Mouse (Mus musculus) cerebellum, adult 11 months (tissue): ENCODE data around the gene Foxk2.

Experiments used
- DNase-seq: peaks from one replicate; pipeline ENCODE4 v3.0.0; 2022

Foxk2 gene

GRCm38 (mm10) chr11:121259160-121260100 lies at the start of gene Foxk2:
Gene Foxk2, plus strand, starts transcription at chr11:121259990.
- DNase-seq: peak; percentile 92

- no peak for DNase-seq
These were observed 43.0 kb upstream of the Foxk2 start for GRCm38 (mm10) chr11:121216831-121217230.

DNA sequence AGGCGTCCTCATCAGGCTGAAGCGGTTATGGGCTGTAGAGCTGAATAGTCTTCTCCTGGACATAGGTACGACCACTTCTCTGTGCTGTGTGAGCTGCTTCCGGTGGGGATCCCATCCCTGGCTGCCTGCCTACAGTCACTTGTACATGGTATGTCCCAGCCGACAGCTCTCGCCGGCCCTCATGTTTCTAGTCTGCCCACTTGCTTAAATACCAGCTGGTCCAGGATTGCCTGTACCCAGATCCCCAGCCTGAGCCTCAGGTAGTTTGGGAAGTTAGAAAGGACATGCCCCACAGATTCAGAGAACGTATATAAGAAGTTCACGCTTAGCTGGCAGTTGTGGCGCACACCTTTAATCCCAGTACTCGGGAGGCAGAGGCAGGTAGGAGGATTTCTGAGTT lies 40.0 kb upstream of the Foxk2 start:
- no peak for DNase-seq

DNA sequence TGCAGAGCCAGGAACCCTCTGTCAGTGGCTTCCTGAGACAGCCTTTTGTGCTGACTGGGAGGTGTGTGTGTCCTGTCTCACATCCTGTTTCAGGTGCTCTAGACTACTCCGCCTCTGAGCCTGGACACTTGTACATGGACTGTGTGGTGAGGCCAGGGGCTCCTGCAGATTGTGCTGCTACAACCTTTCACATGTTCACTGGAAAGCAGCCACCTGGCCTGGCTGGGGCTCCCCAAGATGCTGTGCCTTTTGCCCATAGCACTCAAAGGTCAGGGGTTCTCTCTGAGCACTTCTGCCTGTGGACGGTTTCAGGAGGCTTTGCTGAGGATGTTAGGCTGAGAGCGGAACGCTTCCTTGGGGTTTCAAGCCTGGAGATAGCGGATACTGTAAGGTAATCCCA lies 39.0 kb upstream of the Foxk2 start:
- DNase-seq: no peak

GRCm38 (mm10) chr11:121221321-121222010 lies 38.3 kb upstream of the Foxk2 start:
- peak; percentile 61 for DNase-seq

DNA sequence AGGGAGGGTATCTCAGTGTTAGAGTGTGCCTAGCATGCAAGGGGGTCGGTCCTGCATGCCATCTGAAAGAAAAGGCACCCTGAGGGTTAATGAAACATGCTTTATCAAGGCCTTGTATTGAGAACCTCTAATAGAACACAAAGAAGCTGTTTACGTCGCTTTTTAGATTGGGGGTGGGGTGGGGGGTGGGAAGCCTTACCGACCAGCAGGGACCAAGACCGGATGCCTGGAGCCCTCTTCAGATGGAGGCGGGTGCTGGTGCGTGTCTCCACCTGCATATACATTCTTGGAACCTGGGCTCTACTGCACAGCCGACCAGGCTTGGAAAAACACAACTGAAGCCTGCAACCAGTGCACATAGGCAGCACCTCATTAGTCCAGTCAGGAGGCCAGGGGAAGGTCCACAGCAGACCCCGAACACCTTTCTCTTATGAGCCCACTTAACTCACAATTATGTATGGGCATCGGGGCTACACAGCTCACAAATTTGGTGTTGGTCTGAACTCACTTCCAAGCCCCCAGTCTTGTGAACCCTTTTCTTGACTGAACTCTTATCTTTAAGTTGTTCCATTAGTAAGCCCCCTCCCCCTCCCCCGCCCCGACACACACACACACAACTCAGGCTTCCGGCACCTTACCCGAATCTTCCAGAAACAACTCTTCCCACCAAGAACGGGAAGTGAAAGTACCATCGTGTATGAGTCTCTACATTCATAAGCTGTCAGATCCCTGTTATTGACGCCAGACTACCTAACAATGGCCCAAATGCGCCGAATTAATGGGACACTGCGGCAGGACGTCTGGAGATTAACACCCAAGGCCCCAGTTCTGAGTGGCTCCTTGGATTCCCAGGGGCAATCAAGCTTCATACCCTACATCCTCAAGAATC lies 31.4 kb upstream of the Foxk2 start:
- no peak for DNase-seq

GRCm38 (mm10) chr11:121229018-121229439 lies 30.8 kb upstream of the Foxk2 start, which contains the start of gene Cybc1:
Gene Cybc1, minus strand, starts transcription at chr11:121229322.
- peak; percentile 62 for DNase-seq

DNA sequence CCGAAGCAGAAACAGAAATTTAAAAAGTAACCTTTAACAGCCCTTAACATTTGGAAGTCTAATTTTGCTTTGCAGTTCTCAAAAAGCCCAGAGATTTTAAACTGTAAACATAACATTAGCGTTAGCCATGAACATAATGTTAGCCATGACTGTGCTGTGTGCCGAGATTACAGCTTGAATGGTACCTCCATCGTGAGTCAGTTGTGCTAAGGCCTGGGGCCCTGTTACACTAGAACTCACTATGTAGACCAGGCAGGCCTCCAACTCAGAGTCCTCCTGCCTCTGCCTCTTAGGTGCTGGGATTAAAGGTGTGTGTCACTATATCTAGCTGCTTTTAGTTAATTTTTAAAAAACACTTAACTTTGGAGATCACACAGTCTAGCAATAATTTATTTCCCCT lies 28.6 kb upstream of the Foxk2 start:
- no peak for DNase-seq

DNA sequence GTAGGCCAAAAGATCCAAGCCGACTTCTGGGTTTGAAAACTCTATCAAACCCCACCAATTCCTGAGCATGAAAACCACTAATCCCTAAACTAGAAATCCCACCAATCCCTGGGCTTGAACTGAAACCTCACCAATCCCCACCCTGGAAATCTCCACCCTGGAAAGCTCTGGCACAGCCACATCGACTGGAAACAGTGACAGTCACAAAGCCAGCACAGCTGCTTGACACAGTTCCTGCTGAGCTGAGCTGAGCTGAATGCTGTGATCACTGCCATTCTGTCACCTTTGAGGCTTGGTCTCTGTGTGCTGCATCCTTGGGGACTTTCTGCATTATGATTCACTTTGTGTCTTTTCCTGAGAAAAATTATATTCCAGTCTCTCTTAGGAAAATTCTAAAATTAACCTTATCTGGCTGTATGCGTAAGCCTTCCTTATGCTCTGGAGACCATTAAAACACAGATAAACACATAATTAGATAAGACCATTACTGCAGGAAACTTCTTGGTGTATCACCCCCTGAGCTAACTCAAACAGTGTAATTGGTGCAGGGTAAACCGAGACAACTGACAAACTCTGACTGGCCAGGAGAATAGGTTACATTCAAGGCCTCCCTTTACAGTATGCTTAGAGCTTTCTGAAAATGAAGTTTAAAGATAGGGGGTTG lies 28.0 kb upstream of the Foxk2 start:
- no peak for DNase-seq

DNA sequence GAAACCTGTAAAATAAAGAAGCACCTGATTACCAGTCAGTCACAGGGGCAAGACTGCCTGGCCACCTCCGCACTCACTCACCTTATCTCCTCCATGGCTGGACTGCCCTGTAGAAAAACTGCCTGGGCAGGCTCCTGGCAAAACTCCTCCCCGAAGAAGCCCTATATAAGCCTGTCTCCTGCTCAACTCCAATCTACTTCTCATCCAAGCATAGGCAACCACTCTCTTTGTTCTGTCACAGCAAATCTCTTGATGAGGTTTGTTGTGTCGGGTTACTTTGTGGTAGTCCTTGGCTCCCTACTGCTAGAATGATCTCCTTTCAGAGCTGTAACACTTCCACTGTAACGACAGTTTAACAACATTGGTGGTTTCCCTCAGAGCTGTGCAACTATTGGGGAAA lies 27.1 kb upstream of the Foxk2 start:
- no peak for DNase-seq

DNA sequence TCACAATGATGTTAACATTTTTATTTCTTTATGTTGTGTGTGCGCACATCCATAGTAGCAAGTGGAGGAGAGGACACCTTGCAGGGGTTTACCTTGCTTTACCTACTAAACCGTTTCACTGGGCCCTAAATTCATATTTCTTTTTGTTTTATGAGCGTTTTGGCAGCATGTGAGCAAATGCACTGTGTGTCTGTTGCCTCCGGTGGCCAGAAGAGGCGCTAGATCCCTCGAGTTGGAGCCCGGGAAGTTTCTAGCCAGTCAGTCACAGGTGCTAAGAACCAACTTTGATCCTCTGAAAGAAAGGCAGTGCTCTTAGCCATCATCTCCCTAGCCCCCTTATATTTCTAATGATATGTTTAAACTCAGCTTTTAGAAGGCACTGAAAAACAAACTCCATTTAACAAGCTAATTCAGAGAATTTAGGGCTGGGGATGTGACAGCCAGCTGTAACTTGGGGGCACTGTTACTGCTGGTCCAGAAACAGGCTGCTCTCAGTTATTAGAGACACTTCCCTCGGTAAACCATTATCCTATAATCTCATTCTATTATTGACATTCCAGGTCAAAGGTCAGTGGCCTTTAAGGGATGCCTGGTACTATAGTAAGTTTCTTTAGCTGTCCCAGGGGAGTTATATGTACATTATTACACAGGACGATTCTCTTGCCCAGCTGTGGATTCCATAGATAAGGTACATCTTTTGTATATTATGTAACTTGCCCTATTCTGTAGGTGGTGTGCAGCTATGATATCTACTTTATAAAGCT lies 24.1 kb upstream of the Foxk2 start:
- DNase-seq: peak; percentile 32

DNA sequence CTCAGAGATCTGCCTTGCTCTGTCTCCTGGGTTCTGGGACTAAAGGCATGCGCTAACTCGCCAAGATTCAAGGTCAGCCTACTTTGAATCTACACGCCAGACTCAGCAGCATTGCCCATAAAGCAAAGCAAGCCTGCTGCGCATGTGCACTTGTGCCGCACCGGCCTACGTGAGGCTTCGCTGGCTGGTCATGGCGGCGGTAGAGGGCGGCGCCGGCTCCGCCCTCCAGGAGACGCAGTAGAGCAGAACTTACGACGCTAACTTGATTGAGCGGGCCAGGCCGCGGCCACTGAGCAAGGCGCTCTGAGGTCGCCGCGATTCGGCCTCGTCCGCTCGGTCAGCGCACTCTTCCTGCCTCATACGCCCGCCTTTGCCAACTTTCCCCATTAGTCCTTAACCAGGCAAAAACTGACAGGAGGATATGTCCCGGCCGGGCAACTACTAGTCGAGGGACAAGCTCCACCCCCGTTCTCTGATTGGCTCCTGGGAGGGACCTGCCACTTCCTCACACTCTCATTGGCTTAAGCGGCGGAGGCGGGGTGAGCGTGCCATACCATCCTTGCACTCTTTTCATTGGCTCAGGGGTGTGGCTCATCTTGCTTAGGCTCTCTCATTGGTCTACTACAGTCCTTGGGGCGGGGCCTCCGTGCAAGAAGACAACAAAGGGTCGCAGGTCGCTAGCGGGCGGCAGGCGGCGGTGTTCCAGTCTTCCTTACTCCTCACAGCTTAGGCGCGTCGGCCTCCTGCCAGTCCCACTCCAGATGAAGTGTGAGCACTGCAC lies 23.0 kb upstream of the Foxk2 start, which contains the start of gene Narf:
Narf (plus strand) TSS at position 690 of the 781 bp plus-strand sequence.
- DNase-seq: peak; percentile 99

- DNase-seq: no peak
These were observed 22.3 kb upstream of the Foxk2 start for GRCm38 (mm10) chr11:121237345-121238128.

- no peak for DNase-seq
These were observed 20.1 kb upstream of the Foxk2 start for GRCm38 (mm10) chr11:121239669-121240068.

- no peak for DNase-seq
These were observed 9.6 kb upstream of the Foxk2 start for GRCm38 (mm10) chr11:121250196-121250595.

GRCm38 (mm10) chr11:121260211-121260906 lies 569 bp downstream of the Foxk2 start:
- DNase-seq: peak; percentile 50

DNA sequence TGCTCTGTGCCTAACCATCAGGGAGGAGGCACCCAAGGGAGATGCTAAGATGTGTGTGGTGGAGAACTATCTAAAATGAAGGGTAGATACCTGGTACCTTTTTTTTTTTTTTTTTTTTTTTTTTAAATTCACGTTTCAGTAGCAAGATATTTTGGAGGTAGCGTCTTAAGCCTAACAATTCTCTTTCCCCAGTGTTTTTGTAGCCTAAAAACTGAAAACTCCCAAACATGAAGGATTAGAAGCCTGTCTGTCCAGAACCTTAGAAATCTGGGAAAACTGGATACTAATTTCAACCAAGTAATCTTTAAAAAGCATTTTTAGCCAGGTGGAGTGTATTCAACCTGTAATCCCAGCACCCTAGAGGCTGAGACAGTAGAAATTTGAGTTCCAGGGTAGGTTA lies 1.3 kb downstream of the Foxk2 start:
- no peak for DNase-seq

GRCm38 (mm10) chr11:121277516-121277915 lies 17.7 kb downstream of the Foxk2 start:
- no peak for DNase-seq

DNA sequence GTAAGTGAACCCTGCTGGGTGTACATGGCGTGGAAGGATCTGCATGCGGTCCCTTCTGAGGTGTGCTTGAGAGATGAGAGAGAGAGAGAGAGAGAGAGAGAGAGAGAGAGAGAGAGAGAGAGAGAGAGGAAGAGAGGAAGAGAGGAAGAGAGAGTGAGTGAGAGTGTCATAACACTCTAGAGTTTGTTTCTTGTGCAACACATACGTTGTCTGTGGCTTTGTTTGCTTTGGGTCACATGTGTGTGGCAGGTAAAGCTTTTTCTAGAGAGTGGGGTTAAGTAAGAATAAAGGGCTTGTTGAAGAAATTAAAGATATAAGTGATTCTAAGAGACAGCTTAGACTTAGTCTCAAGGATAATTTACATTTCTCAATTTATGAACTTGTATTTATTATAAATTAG lies 18.2 kb downstream of the Foxk2 start:
- no peak for DNase-seq
